Mouse (Mus musculus) midbrain, embryonic 16.5 days (tissue): ENCODE measurements around the gene Mtss1l. TPM values are rescaled to one million over a fixed set of nuclear protein-coding genes. Genes with fewer than 3 reads are reported as not detected.

ENCODE experiments used
- ATAC-seq: fragments of 200-750 bp; cut with Nextera tagmentation; 2 replicates; pipeline ENCODE4 v1.8.0; 2017; ENCODE audit warnings: moderate TSS enrichment
- H3K27ac ChIP-seq: fragments of 300-500 bp; sonication (generic); 2 replicates; pipeline ENCODE4 v1.5.1; 2014; ENCODE audit warnings: mild to moderate bottlenecking, low read length, mixed read lengths
- H3K27me3 ChIP-seq: fragments of 300-500 bp; sonication (generic); 2 replicates; pipeline ENCODE4 v1.6.1; 2014; ENCODE audit warnings: low read depth, low read length, mixed read lengths; ENCODE audit not compliant: control insufficient read depth, insufficient read depth
- H3K36me3 ChIP-seq: fragments of 300-500 bp; sonication (generic); 2 replicates; pipeline ENCODE4 v1.6.1; 2014; ENCODE audit warnings: mild to moderate bottlenecking, low read length, moderate library complexity, mixed read lengths; ENCODE audit not compliant: control insufficient read depth, insufficient read depth
- H3K4me1 ChIP-seq: fragments of 300-500 bp; sonication (generic); 2 replicates; pipeline ENCODE4 v1.6.1; 2014; ENCODE audit warnings: mild to moderate bottlenecking, low read length, mixed read lengths; ENCODE audit not compliant: control insufficient read depth, insufficient read depth
- H3K4me2 ChIP-seq: fragments of 300-500 bp; sonication (generic); 2 replicates; pipeline ENCODE4 v1.6.1; 2014; ENCODE audit warnings: mild to moderate bottlenecking, low read length, mixed read lengths
- H3K4me3 ChIP-seq: fragments of 300-500 bp; sonication (generic); 2 replicates; pipeline ENCODE4 v1.5.1; 2014; ENCODE audit warnings: low read depth, mild to moderate bottlenecking, low read length, moderate library complexity, mixed read lengths
- H3K9ac ChIP-seq: fragments of 300-500 bp; sonication (generic); 2 replicates; pipeline ENCODE4 v1.6.1; 2014; ENCODE audit warnings: low read depth, low read length, mixed read lengths
- H3K9me3 ChIP-seq: fragments of 300-500 bp; sonication (generic); replicated peaks from 2 replicates; pipeline ENCODE4 v1.6.1; 2014; ENCODE audit warnings: mild to moderate bottlenecking, low read length, mixed read lengths; ENCODE audit not compliant: control insufficient read depth, poor library complexity, severe bottlenecking
- WGBS: fragments of 180-500 bp; shearing (Covaris S2); extraction: QIAGEN DNeasy Blood & Tissue Kit; methylation state at CpG from one replicate; pipeline ENCODE4 v1.1.7; 2014; 5-methylcytosine and 5-hydroxymethylcytosine counted together
- polyA plus RNA-seq: library from polyadenylated mRNA; unstranded; fragments of >200 nt; fragmentation: Nextera tagmentation; extraction: Ambion mirVana; gene quantifications from 2 replicates; pipeline ENCODE4 v1.2.1, GENCODE M21; 2015

The Mtss1l gene
- 24.5 and 24.9 TPM in 2 replicates for polyA plus RNA-seq

DNA sequence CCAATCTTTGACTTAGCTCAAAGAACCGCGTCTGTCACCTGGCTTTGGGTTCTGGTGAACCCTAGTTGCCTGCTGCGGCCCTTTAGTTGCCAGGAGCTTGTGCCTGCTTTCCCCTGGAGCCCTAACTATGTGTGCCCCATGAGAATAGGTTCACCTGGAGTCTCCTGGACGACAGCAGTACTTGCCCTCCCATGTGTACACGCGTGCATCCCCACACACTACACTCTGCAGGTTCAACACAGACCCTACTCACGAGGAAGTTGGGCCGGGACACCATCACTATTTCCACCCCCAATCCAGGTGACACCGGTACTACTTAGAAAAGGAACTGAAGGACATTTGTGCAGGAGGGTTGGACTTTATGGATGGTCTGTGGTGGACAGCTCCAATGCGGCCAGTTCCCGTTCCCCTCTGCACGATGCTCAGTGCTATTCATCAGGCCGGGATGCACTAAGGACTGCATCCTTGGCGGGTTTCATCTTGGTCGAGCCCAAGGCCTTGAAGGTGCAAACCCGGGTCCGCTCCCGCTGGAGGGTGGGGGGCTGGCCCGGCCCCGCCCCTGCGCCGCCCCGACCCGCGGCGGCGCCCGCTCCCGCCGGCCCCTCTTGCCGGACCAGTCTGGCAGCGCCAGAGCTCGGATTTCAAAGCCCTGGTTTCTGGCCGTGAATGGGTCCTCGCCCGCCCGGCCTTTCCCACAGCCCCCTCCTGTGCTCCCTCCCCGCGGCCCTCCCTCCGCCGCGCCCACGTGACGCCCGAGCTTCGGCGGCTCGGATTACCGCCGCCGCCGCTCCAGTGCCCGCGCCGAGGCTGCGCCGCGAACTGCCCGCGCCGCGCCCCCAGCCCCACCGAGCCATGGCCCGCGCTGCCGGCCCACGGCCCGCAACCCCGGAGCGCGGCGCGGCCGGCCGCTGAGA is at the start of gene Mtss1l:
Gene Mtss1l (plus strand): TSS at position 792 of the 914 bp plus-strand sequence.
- Histone ChIP-seq H3K9me3 (no peaks in the 10 kb centered on the region), H3K9ac (peak within 1 kb of the TSS; percentile 99), H3K36me3 (peaks cover under 1% of the 10 kb centered on the region; the same call in 1 of the 2 replicates), H3K27me3 (no peaks in the 10 kb centered on the region), H3K27ac (peak within 1 kb of the TSS; percentile 97), H3K4me2 (peak within 1 kb of the TSS; percentile 97), H3K4me3 (peak within 1 kb of the TSS; percentile 89), H3K4me1 (peaks cover 68% of the 10 kb centered on the region)
- WGBS, result 4% methylated on average over 55 of the region's 75 CpGs
- peak; percentile 66 for ATAC-seq

DNA sequence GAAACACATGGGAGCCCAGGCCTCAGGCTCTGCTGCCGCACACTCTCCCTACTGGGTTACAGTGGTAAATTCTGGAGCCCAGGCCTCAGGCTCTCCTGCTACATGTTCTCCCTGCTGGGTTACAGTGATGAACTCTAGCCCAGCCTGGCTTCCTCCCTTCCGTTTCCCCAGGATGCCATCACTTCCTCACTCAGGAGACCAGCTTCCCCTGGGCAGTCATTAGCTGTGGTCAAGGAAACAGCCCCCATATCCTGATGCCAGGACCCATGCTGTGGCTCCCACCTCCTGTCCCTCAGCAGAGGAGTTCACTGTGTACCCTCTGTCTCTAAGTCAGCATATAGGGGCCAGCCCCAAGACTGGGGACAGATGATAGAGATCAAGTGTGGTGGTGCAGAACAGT is 49.1 kb upstream of the Mtss1l start:
- ATAC-seq, result no peak
- no peaks in the 10 kb centered on the region for H3K4me1 ChIP-seq
- no peaks in the 10 kb centered on the region for H3K27me3 ChIP-seq
- H3K27ac ChIP-seq, result no peak overlapping the region
- no peaks in the 10 kb centered on the region for H3K9me3 ChIP-seq
- no peak overlapping the region for H3K9ac ChIP-seq
- no peak overlapping the region for H3K4me3 ChIP-seq
- WGBS, result 84% methylated on average over 2 of the region's 2 CpGs
- no peak overlapping the region for H3K4me2 ChIP-seq
- peaks cover 4% of the 10 kb centered on the region; the same call in 1 of the 2 replicates for H3K36me3 ChIP-seq

DNA sequence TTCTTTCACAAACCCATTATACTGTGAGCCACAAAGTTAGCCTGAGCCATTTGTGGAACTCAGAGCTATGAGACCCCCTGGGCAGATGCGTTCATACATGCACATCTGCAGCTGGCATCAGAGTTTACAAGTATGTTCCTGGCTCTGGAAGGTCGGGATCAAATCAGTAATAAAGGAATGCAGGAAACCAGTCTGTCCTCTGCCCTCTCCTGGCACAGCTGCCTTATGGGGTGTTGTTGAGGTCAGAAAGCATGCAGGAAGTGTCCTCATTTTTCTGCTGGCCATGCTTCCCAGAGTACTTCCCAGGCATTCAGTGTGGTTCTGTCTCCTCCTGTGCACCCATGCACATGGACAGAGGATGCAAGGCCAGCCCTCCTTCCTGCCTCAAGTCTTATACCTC is 48.1 kb upstream of the Mtss1l start:
- no peak overlapping the region for H3K4me3 ChIP-seq
- H3K27ac ChIP-seq, result no peak overlapping the region
- peaks cover 4% of the 10 kb centered on the region; the same call in 1 of the 2 replicates for H3K36me3 ChIP-seq
- H3K4me1 ChIP-seq, result no peaks in the 10 kb centered on the region
- H3K9me3 ChIP-seq, result no peaks in the 10 kb centered on the region
- WGBS, result 89% methylated on average over 2 of the region's 2 CpGs
- ATAC-seq, result no peak
- no peak overlapping the region for H3K4me2 ChIP-seq
- no peak overlapping the region for H3K9ac ChIP-seq
- no peaks in the 10 kb centered on the region for H3K27me3 ChIP-seq

DNA sequence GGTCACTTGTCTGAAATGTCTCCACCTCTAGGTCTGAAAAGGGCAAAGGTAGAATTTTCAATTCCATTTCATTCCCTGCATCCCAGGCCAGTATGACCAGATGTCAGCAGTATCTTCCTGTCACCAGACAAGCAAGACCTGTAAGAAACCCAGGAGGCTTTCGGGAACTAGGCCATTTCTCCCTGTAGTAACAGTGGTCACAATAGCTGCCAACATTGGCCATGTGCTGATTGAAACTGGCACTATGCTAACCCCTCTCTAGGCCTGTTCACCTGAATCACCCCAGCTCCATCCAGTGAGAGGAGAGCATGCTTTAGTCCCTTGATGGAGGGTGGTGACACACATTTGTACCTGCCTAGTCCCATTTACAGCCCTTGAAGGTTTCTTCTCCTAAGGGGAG is 46.7 kb upstream of the Mtss1l start:
- H3K4me3 ChIP-seq, result no peak overlapping the region
- no peaks in the 10 kb centered on the region for H3K9me3 ChIP-seq
- no peaks in the 10 kb centered on the region for H3K4me1 ChIP-seq
- no peak overlapping the region for H3K9ac ChIP-seq
- no peaks in the 10 kb centered on the region for H3K27me3 ChIP-seq
- no peak for ATAC-seq
- no peak overlapping the region for H3K4me2 ChIP-seq
- H3K36me3 ChIP-seq, result peaks cover 4% of the 10 kb centered on the region; the same call in 1 of the 2 replicates
- no peak overlapping the region for H3K27ac ChIP-seq
- 96% methylated on average over 1 of the region's 1 CpGs for WGBS

DNA sequence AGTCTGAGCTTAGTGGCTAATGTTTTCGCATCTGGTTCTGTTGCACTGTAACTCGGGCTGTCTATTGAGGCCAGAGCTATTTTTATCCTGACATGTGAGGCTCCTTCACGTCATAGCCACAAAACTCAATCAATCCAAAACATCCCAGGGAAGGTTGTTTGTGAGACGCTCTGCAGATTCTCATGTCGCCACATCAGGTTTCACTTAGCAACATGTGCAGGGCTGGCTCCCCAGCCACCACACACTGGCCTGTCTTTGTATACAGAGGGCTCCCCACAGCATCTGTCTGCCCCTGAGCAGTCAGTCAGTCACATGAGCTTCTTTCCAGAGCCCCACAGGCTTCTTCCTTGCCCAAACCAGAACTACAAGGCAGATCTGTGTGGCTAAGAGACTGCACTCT is 44.6 kb upstream of the Mtss1l start:
- Histone ChIP-seq H3K36me3 (peaks cover 4% of the 10 kb centered on the region; the same call in 1 of the 2 replicates), H3K4me3 (no peak overlapping the region), H3K27ac (no peak overlapping the region), H3K4me1 (no peaks in the 10 kb centered on the region), H3K9ac (no peak overlapping the region), H3K27me3 (no peaks in the 10 kb centered on the region), H3K9me3 (no peaks in the 10 kb centered on the region), H3K4me2 (no peak overlapping the region)
- WGBS, result 86% methylated on average over 5 of the region's 5 CpGs
- no peak for ATAC-seq

DNA sequence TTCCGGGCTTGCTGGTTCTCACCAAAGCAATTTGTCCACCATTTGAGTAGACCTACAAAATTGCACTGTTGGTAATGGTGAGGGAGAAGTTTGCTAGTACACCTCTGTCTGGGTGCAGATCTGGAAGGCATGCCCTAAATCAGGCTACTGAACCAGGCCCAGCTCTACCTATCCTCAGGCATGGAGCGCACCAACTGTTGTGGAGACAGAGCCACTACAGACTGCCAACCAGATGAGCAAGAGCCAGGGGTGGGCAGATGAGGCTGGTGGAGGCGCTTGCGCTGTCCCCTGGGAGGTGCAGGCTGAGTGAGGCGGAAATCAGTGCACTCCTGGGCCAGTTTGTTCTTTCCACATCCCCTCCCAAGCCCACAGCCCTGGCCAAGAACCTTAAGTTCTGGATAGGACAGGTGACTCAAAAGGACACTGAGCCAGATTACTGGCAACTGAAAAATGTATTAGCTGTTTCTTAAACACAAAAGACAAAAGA is 44.1 kb upstream of the Mtss1l start:
- no peaks in the 10 kb centered on the region for H3K9me3 ChIP-seq
- no peak overlapping the region for H3K4me3 ChIP-seq
- no peak for ATAC-seq
- H3K27ac ChIP-seq, result no peak overlapping the region
- H3K9ac ChIP-seq, result no peak overlapping the region
- no peaks in the 10 kb centered on the region for H3K27me3 ChIP-seq
- no peaks in the 10 kb centered on the region for H3K4me1 ChIP-seq
- 94% methylated on average over 5 of the region's 5 CpGs for WGBS
- peaks cover 4% of the 10 kb centered on the region; the same call in 1 of the 2 replicates for H3K36me3 ChIP-seq
- H3K4me2 ChIP-seq, result no peak overlapping the region

DNA sequence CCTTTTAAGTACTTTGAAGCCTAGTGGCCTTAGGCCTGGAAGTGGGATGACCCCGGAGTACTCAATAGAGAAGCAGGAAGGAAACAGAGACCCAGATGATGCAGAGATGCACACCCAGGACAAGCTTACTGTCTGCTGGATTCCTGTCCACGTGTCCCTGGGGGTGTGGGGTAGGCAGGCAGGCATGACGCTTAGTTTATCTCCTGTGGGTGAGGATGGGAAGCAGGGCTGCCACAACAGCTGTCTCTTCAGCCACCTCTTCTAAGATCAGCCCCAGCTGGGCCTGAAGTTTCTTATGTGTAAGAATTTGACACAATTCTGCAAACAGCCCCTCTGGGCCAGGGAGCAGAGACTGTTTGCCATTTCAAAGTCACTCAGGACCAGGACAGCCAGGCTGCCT is 42.3 kb upstream of the Mtss1l start:
- Histone ChIP-seq H3K27ac (no peak overlapping the region), H3K9me3 (no peaks in the 10 kb centered on the region), H3K4me2 (no peak overlapping the region), H3K36me3 (peaks cover 8% of the 10 kb centered on the region), H3K4me3 (no peak overlapping the region), H3K27me3 (no peaks in the 10 kb centered on the region), H3K4me1 (no peaks in the 10 kb centered on the region), H3K9ac (no peak overlapping the region)
- no peak for ATAC-seq
- 76% methylated on average over 3 of the region's 3 CpGs for WGBS

DNA sequence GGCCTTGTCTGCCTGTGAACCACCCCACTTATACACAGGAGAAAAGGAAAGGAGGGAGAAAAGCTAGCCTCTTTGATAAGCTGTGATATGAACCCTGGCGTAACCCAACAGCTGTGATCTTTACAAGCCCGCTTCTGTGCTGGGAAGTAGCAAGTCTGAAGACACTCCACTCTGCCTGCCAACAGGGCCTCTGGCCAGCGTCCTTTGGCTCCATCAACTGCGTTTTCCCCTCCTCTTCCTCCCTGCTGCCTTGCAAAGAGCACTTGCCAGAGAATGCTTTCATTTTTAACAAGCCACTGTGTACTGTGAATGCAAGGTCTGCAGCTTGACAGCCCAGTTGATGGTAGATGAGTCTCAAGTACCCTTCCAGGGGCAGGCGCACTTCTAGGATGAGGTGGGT is 33.5 kb upstream of the Mtss1l start:
- ATAC-seq, result no peak
- Histone ChIP-seq H3K9ac (no peak overlapping the region), H3K4me3 (no peak overlapping the region), H3K9me3 (no peaks in the 10 kb centered on the region), H3K27ac (no peak overlapping the region), H3K36me3 (peaks cover 25% of the 10 kb centered on the region), H3K27me3 (no peaks in the 10 kb centered on the region), H3K4me1 (no peaks in the 10 kb centered on the region), H3K4me2 (no peak overlapping the region)
- 82% methylated on average over 5 of the region's 5 CpGs for WGBS

DNA sequence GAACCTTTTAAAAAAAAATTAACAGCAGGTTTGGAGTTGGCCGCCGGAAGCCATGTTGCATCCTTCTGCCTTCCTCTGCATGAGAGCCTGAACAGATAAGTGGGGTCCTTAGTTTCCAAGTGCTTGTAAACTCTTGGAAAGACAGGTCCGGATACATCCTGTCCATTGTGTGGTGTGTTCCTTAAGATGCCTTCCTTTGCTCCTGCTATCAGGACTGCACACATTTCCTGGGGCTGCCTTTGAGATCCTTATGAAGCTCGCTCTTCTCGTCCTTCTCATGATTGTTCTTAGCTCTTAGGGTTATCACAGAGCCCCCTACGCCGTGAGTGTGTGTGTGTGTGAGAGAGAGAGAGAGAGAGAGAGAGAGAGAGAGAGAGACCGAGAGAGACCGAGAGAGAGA is 31.3 kb upstream of the Mtss1l start:
- H3K4me3 ChIP-seq, result no peak overlapping the region
- WGBS, result 91% methylated on average over 9 of the region's 9 CpGs
- no peaks in the 10 kb centered on the region for H3K9me3 ChIP-seq
- H3K9ac ChIP-seq, result no peak overlapping the region
- no peaks in the 10 kb centered on the region for H3K27me3 ChIP-seq
- no peak for ATAC-seq
- H3K4me2 ChIP-seq, result no peak overlapping the region
- H3K4me1 ChIP-seq, result peaks cover 2% of the 10 kb centered on the region
- H3K27ac ChIP-seq, result no peak overlapping the region
- peaks cover 14% of the 10 kb centered on the region for H3K36me3 ChIP-seq
